Mouse (Mus musculus): Measurements from ENCODE around the gene Mast4. TPM values are rescaled to one million over a fixed set of nuclear protein-coding genes. Genes with fewer than 3 reads are reported as not detected.

The Mast4 gene
- polyA plus RNA-seq, 1 experiment: 0.04 TPM

DNA sequence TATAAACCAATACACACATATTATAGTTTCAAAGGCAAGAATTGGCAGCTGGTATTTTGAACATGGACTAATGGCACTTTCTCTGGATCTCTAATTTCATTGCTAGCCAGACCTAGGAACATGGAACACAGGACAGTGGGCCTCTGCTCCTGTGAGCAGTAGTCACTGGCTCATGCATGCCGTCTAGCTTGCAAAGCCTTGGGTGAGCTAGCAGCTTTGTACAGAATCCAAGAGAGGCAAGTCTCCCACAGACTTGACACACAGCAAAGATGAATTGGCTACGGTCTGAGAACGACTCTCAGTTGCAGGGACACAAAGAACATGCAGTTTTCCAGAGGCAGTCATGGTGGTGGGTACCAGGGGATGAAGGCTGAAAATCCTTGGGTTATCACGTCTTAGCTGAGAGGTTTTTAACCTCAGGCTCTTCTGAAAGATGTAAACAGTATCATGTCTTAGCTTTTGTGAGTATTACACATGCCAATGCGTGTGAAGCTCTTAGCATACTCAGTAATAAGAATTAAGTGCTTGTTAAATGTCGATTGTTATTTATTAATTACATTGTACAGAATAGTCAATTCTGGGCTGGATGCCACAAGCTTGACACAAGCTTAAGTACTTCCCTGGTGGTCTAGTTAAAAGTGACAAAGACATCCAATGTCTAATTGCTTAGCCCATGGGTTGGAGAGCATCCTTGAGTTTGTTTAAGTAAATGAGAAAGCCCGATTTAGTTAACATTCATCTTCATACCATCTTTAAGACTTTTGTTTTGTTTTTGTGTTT lies 550.6 kb downstream of the Mast4 start:
- H3K36me3 ChIP-seq (ENCODE audit: control insufficient read depth): peaks cover 2% of the 10 kb centered on the region; the same call in 1 of the 2 replicates
- no peaks in the 10 kb centered on the region for H3K9me3 ChIP-seq (ENCODE audit: control insufficient read depth, low read length)
- H3K4me3 ChIP-seq (replicated peaks): no peak overlapping the region

GRCm38 (mm10) chr13:102779275-102779674 lies 555.0 kb downstream of the Mast4 start:
- TF ChIP-seq GATA1 (IDR thresholded peaks at IDR 0.05; ENCODE audit: low read length) (no peak), TAL1 (IDR thresholded peaks at IDR 0.05; ENCODE audit: low read length) (no peak)
- Histone ChIP-seq H3K36me3 (ENCODE audit: control insufficient read depth) (no peaks in the 10 kb centered on the region; the same call in none of the 2 replicates), H3K4me1 (ENCODE audit: control insufficient read depth) (peaks cover 8% of the 10 kb centered on the region), H3K9me3 (ENCODE audit: control insufficient read depth, low read length) (no peaks in the 10 kb centered on the region), H3K27me3 (ENCODE audit: control insufficient read depth) (no peaks in the 10 kb centered on the region), H3K4me3 (replicated peaks) (no peak overlapping the region)

More for the DNA sequence above, 550.6 kb downstream of the Mast4 start:
- Histone ChIP-seq H3K27me3 (ENCODE audit: control insufficient read depth) (no peaks in the 10 kb centered on the region), H3K4me1 (ENCODE audit: control insufficient read depth) (peaks cover 5% of the 10 kb centered on the region)
- TF ChIP-seq GATA1 (IDR thresholded peaks at IDR 0.05; ENCODE audit: low read length) (no peak), TAL1 (IDR thresholded peaks at IDR 0.05; ENCODE audit: low read length) (no peak)

- Histone ChIP-seq H3K4me1 (ENCODE audit: control insufficient read depth) (peaks cover 11% of the 10 kb centered on the region), H3K9me3 (ENCODE audit: control insufficient read depth, low read length) (no peaks in the 10 kb centered on the region), H3K36me3 (ENCODE audit: control insufficient read depth) (no peaks in the 10 kb centered on the region; the same call in none of the 2 replicates), H3K4me3 (replicated peaks) (no peak overlapping the region), H3K27me3 (ENCODE audit: control insufficient read depth) (no peaks in the 10 kb centered on the region)
- no peak for TF ChIP-seq TAL1 (IDR thresholded peaks at IDR 0.05; ENCODE audit: low read length)
- TF ChIP-seq GATA1 (IDR thresholded peaks at IDR 0.05; ENCODE audit: low read length): no peak
Observed at GRCm38 (mm10) chr13:102778859-102779258, 555.4 kb downstream of the Mast4 start.

- no peak for TF ChIP-seq TAL1 (IDR thresholded peaks at IDR 0.05; ENCODE audit: low read length)
- no peak for TF ChIP-seq GATA1 (IDR thresholded peaks at IDR 0.05; ENCODE audit: low read length)
- H3K36me3 ChIP-seq (ENCODE audit: control insufficient read depth): peaks cover 2% of the 10 kb centered on the region
- no peak overlapping the region for H3K4me3 ChIP-seq (replicated peaks)
- H3K9me3 ChIP-seq (ENCODE audit: control insufficient read depth, low read length): no peaks in the 10 kb centered on the region
- H3K27me3 ChIP-seq (ENCODE audit: control insufficient read depth): no peaks in the 10 kb centered on the region
- peaks cover 24% of the 10 kb centered on the region for H3K4me1 ChIP-seq (ENCODE audit: control insufficient read depth)
Observed at GRCm38 (mm10) chr13:102775506-102775905, 558.8 kb downstream of the Mast4 start.

DNA sequence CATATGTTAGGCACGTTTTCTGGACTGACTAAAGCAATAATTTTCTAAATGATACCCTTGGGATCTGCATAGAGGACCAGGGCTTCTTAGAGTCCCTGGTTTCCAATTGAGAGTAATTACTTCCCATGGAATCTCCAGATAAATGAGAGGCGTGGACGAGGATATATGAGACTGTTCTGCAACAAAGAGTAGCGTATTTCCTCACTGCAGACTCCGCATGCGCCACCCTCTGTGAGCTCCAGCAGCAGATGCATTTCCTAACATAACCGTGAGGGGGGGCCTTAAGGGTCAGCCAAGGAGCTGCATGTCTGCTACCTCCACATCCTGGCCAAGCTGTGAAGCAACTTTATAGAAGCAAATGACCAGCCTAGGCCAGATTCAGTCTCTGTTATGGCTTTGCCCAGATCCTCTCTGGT lies 559.5 kb downstream of the Mast4 start:
- Histone ChIP-seq H3K9me3 (ENCODE audit: control insufficient read depth, low read length) (no peaks in the 10 kb centered on the region), H3K4me1 (ENCODE audit: control insufficient read depth) (peaks cover 24% of the 10 kb centered on the region), H3K27me3 (ENCODE audit: control insufficient read depth) (no peaks in the 10 kb centered on the region), H3K4me3 (replicated peaks) (no peak overlapping the region), H3K36me3 (ENCODE audit: control insufficient read depth) (peaks cover 7% of the 10 kb centered on the region)
- TF ChIP-seq GATA1 (IDR thresholded peaks at IDR 0.05; ENCODE audit: low read length) (no peak), TAL1 (IDR thresholded peaks at IDR 0.05; ENCODE audit: low read length) (no peak)

GRCm38 (mm10) chr13:102773169-102773568 lies 561.1 kb downstream of the Mast4 start:
- Histone ChIP-seq H3K9me3 (ENCODE audit: control insufficient read depth, low read length) (no peaks in the 10 kb centered on the region), H3K4me3 (replicated peaks) (no peak overlapping the region), H3K27me3 (ENCODE audit: control insufficient read depth) (no peaks in the 10 kb centered on the region), H3K36me3 (ENCODE audit: control insufficient read depth) (peaks cover 7% of the 10 kb centered on the region), H3K4me1 (ENCODE audit: control insufficient read depth) (peaks cover 16% of the 10 kb centered on the region)
- TF ChIP-seq TAL1 (IDR thresholded peaks at IDR 0.05; ENCODE audit: low read length) (no peak), GATA1 (IDR thresholded peaks at IDR 0.05; ENCODE audit: low read length) (no peak)

DNA sequence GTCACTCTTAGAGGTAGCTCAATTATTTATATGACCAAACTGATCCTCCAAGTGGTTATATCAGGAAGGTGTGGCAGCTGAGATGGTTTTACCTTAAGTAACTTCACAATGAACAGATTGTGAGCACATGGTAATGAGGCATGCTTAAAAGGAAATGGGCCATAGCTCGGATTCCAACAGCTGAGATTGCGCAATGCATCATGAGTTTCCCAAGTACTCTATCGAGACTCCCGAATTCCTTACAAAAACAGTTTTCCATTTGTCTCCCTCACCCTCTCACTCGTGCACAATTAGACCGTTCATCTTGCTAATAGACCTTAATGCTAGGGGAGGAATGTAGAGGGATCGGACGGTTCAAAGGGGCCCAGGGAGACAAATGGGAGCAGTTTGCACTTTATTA lies 564.1 kb downstream of the Mast4 start:
- Histone ChIP-seq H3K4me3 (replicated peaks) (no peak overlapping the region), H3K9me3 (ENCODE audit: control insufficient read depth, low read length) (no peaks in the 10 kb centered on the region), H3K27me3 (ENCODE audit: control insufficient read depth) (no peaks in the 10 kb centered on the region), H3K4me1 (ENCODE audit: control insufficient read depth) (peaks cover 30% of the 10 kb centered on the region), H3K36me3 (ENCODE audit: control insufficient read depth) (peaks cover 7% of the 10 kb centered on the region; the same call in 1 of the 2 replicates)
- TF ChIP-seq GATA1 (IDR thresholded peaks at IDR 0.05; ENCODE audit: low read length) (no peak), TAL1 (IDR thresholded peaks at IDR 0.05; ENCODE audit: low read length) (no peak)

- Histone ChIP-seq H3K9me3 (ENCODE audit: control insufficient read depth, low read length) (no peaks in the 10 kb centered on the region), H3K4me1 (ENCODE audit: control insufficient read depth) (peaks cover 35% of the 10 kb centered on the region), H3K27me3 (ENCODE audit: control insufficient read depth) (no peaks in the 10 kb centered on the region), H3K36me3 (ENCODE audit: control insufficient read depth) (peaks cover 9% of the 10 kb centered on the region; the same call in 1 of the 2 replicates), H3K4me3 (replicated peaks) (no peak overlapping the region)
- TF ChIP-seq GATA1 (IDR thresholded peaks at IDR 0.05; ENCODE audit: low read length) (no peak), TAL1 (IDR thresholded peaks at IDR 0.05; ENCODE audit: low read length) (no peak)
Observed at GRCm38 (mm10) chr13:102768512-102768911, 565.8 kb downstream of the Mast4 start.

- Histone ChIP-seq H3K4me1 (ENCODE audit: control insufficient read depth) (peaks cover 24% of the 10 kb centered on the region), H3K36me3 (ENCODE audit: control insufficient read depth) (peaks cover 9% of the 10 kb centered on the region; the same call in 1 of the 2 replicates)
- TF ChIP-seq TAL1 (IDR thresholded peaks at IDR 0.05; ENCODE audit: low read length): no peak
- no peak for TF ChIP-seq GATA1 (IDR thresholded peaks at IDR 0.05; ENCODE audit: low read length)
Observed at GRCm38 (mm10) chr13:102767110-102767509, 567.2 kb downstream of the Mast4 start.

More at GRCm38 (mm10) chr13:102767110-102767509, 567.2 kb downstream of the Mast4 start:
- H3K27me3 ChIP-seq (ENCODE audit: control insufficient read depth): no peaks in the 10 kb centered on the region
- no peak overlapping the region for H3K4me3 ChIP-seq (replicated peaks)
- no peaks in the 10 kb centered on the region for H3K9me3 ChIP-seq (ENCODE audit: control insufficient read depth, low read length)

Measured in erythroblast, embryonic 14.5 days (primary cell).